Mouse (Mus musculus) fat pad, adult 2 months (tissue): ENCODE results near the gene C330007P06Rik.
A peak's percentile ranks its signal among the peaks of the same experiment; 100 is the strongest.
"Not testable (repeated sequence)": the region's sequence is repeated elsewhere in the genome, so short reads cannot be mapped to it uniquely, and the experiment has no call there.

Experiments
- DNase-seq: peaks from one replicate; pipeline ENCODE4 v3.0.0-alpha.2; 2011; ENCODE audit warnings: low read depth, low spot score; ENCODE audit errors: extremely low read depth

The C330007P06Rik gene

GRCm38 (mm10) chrX:36873765-36874164 lies at the start of gene C330007P06Rik, which contains the start of gene Ube2a:
C330007P06Rik (minus strand) TSS chrX:36874111.
Ube2a (plus strand) TSS chrX:36873900.
- no peak for DNase-seq

DNA sequence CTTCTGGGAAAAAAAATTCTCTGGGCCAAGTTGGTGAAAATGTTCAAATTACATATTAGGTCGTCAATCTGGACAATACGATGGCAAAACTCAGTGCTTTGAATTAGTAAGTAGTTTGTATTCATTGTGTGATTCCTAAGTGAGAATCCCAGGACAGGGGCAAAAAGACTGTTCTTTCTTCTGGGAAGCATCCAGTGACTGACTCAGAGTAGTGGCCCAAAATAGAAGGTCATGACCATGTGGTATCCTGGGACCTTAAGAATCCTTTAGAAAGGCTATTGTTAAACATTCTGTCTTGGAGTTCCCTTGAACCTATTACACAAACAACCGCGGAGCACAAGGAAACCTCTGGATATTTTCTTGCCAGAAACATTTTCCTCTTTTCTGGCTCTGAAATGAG lies 47.4 kb upstream of the C330007P06Rik start:
- DNase-seq, result no peak

DNA sequence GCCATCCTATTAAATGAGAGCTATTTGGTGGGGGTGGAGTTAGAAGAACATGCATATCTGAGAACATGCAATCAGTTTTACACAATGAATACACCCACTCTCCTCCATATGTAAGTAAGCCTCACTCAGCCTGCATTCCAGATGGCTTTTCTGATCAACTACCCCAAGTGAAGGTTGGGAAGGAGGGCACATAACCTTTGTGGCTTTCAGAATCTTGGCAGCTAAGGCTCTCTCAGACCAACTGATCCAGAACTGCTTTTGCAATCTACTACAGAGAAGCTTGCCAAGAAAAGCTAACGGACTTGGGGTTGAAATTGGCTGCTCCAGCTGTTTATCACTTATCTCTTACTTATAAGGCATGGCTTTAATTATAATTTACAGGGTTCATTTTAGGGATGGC lies 43.8 kb upstream of the C330007P06Rik start:
- no peak for DNase-seq

- DNase-seq, result no peak
Observed at GRCm38 (mm10) chrX:36911343-36911742, 37.4 kb upstream of the C330007P06Rik start.

DNA sequence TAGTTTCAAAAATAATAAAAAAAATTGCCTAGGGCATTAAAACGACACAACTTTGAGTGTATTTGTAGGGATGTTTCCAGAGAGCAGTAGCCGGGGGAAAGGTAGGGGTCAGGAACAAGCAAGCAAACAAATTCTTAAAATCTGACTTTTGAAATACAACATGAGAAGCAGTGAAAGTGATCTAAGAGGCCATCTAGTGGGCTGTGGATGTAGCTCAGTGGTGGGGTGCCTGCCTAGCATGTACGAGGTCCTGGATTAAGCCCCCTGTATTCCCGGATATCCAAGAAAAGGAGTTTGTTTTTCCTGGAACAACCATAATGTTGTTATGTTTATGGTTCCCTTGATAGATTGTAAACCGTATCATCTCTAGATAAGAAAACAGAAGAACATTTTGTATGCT lies 32.6 kb upstream of the C330007P06Rik start:
- DNase-seq, result no peak

GRCm38 (mm10) chrX:36903115-36903768 lies 29.3 kb upstream of the C330007P06Rik start:
- peak; percentile 21 for DNase-seq

GRCm38 (mm10) chrX:36902321-36903114 lies 28.6 kb upstream of the C330007P06Rik start, which contains the start of gene Nkrf:
Nkrf (minus strand) TSS chrX:36902899.
- DNase-seq, result no peak

DNA sequence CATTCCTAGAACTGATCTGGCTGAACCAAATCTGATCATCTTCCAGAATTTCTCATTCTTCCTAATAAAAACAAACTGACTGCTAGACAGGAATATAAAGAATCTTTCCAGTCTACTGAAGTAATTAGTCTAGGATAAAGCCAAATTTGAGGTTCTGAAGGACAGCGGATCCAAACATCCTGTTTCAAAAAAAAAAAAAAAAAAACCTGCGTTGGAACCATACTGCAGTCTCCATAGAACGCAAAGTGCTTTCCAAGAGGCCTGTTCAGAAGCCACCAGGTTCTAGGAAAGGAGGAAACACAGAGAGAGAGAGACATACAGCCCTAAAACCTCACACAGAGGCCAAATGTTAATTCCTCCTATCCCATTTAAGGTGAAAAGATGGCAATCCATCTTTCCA lies 27.7 kb upstream of the C330007P06Rik start:
- DNase-seq, result no peak

GRCm38 (mm10) chrX:36898931-36899330 lies 25.0 kb upstream of the C330007P06Rik start:
- not testable (repeated sequence) for DNase-seq

DNA sequence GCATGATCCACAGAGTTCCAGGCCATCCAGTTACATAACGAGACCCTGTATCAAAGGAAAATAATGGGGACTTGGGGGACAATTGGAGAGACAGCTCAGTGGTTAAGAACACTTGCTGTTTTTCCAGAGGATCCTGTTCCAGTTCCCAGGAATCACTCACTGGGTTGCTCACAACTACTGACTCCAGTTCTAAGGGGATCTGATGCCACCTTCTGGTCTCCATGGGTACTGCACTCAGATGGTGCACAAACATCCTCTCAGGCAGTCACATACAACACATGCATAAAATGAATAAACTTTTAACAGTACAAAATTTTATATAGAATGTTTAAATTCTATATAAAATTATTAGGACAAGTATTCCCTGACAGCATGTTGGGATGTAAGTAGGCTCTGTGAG lies 10.8 kb upstream of the C330007P06Rik start:
- DNase-seq, result no peak

DNA sequence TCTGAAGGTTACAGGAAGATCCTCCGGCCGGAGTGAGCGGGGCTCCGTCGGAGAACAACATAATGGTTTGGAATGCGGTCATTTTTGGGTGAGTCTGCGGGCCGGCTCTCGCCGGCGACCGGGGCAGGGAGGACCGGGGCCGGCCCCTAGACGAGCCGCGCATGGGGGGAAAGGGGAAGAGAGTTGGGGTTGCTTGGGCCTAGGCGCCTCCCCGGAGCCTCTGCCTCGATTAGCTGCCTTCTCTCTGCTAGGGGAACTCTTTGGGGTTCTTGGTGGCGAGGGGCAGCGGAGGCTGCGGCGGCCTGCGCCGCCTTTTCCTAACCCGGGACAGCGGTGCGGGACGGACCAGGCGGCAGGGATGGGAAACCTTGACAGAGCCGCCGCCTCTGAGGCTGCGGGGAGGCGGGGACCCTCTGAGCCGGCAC lies 805 bp upstream of the C330007P06Rik start:
- no peak for DNase-seq

- no peak for DNase-seq
Observed at GRCm38 (mm10) chrX:36874178-36874696, 326 bp upstream of the C330007P06Rik start.

GRCm38 (mm10) chrX:36870372-36870771 lies 3.5 kb downstream of the C330007P06Rik start:
- no peak for DNase-seq

DNA sequence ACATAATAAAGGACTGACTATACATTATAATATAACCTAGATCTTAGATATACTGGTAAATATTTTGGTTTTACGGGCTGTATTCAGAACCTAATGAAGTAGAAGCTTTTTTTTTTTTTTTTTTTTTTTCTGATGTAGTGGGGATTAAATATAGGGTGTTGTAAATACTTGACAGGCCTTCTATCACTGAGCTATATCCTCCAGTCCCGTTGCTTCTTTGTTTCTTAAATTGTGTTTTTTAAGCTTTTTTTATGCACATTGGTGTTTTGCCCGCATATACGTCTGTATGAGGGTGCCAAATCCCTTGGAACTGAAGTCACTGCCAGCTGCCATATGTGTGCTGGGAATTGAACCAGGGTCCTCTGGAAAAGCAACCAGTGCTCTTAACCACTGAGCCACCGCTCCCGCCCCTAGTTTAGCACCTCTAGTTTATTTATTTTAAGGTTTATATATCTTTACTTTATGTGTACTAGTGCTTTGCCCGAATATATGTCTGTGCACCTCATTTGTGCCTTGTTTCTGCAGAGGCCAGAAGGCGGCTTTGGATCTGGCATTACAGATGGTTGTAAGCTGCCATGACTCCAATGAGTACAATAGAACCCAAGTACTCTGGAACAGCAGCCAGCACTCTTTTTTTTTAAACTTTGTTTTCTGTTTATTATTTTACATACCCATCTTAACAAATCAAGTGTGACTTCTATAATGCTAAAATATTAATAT lies 9.1 kb downstream of the C330007P06Rik start:
- DNase-seq, result no peak

DNA sequence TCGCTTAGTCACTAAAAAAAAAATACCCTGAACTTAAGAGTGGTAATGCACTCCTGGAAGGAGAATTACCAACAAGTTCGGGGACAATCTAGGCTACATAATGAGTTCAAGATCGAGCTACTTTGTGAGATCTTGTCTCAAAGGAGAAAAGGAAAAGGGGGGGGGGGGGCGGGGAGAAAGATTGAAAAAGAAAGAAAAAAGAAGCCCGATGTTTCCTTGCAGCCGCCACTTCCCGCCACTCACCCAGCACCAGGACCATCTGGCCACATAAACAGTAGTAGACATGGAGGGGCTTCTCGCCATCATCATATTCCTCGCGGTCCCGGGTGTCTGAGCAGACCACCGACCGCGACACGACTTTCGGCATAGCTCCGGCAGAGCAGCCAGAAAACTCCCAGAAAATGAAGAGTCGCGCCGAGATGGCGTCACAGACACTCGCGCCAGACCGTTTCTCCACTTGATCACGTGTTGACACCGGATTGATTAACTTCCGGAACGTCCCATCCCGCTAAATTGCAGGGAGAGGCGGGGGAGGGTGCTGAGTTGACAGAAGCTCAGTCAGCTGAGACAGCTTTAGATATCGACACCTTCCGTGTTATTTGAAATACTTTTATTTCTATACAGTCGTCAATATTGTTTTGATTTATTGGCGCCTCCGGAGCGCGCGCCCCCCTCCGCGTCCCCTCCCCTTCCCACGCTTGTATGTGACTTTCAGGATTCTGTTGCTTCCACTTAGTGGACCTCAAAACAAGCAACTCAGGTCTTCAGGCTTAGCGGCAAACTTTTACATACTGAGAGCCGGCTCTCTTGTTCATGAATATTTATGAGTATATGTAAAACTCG lies 9.9 kb downstream of the C330007P06Rik start:
- no peak for DNase-seq

DNA sequence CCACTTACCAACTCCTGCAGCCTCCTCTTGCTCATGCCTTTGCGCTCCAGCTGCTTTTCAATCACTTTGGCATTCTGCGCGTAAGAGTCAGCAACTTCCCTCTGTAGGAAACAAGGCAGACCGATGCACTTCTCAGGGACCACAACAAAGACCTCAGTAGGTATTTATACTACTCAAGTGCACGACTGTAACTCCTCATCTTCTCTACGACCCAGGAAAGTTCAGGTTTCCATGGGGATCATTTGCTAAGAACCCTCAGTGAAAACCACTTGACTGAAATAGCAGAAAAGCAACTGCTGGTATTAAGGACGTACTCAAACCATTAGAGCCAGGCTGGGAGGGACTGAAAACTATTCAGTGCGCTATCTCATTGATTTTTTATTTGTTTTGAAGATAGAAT lies 21.3 kb downstream of the C330007P06Rik start:
- no peak for DNase-seq

GRCm38 (mm10) chrX:36847152-36847551 lies 26.8 kb downstream of the C330007P06Rik start:
- no peak for DNase-seq

- DNase-seq, result no peak
Observed at GRCm38 (mm10) chrX:36843346-36843990, 30.4 kb downstream of the C330007P06Rik start.

DNA sequence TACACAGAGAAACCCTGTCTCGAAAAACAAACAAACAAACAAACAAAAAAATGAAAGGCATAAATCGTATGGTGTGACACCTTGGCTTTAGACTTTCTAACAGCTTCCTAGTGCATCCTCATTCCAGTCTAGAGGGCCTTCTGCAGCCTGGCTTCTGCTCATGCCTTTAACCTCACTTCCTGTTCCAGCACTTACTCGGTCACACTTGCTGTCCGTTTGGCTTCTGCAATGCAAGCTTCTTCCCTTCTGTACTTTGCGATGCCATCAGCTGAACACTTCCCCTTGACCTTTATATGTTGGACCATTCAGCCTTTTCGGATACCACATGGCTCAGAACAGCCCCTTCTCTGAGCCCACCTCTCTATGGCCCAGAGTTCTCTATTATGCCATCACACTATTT lies 32.2 kb downstream of the C330007P06Rik start:
- DNase-seq, result no peak

GRCm38 (mm10) chrX:36839391-36839790 lies 34.5 kb downstream of the C330007P06Rik start:
- DNase-seq, result no peak
